Mouse (Mus musculus): ENCODE data around the gene Nsun5. TPM values are rescaled to one million over a fixed set of nuclear protein-coding genes. Genes with fewer than 3 reads are reported as not detected.
"Not testable (repeated sequence)": the region's sequence is repeated elsewhere in the genome, so short reads cannot be mapped to it uniquely, and the experiment has no call there.

Gene Nsun5
- polyA plus RNA-seq, 1 experiment from 2014 or later: 12.1 TPM

- no peak for ATAC-seq (ENCODE audit: low read depth)
- Histone ChIP-seq H3K4me1 (ENCODE audit: control insufficient read depth, low read depth, low read length) (no peaks in the 10 kb centered on the region), H3K9ac (ENCODE audit: low read depth, low read length) (no peak overlapping the region), H3K4me2 (ENCODE audit: low read depth, low read length) (no peak overlapping the region), H3K9me3 (replicated peaks; ENCODE audit: control insufficient read depth, low read length) (no peaks in the 10 kb centered on the region), H3K4me3 (ENCODE audit: low read depth, low read length) (no peak overlapping the region), H3K27me3 (ENCODE audit: control insufficient read depth, insufficient read depth, low read depth, low read length) (no peaks in the 10 kb centered on the region), H3K27ac (ENCODE audit: low read length) (no peak overlapping the region), H3K36me3 (ENCODE audit: control insufficient read depth, insufficient read depth) (no peaks in the 10 kb centered on the region)
- WGBS (ENCODE audit: insufficient replicate concordance): 23% methylated on average over 12 of the region's 12 CpGs
Measured at GRCm38 (mm10) chr5:135363540-135363939, 6.2 kb upstream of the Nsun5 start.

GRCm38 (mm10) chr5:135367841-135368240 lies 1.9 kb upstream of the Nsun5 start:
- 45% methylated on average over 6 of the region's 6 CpGs for WGBS (ENCODE audit: insufficient replicate concordance)
- H3K4me3 ChIP-seq (ENCODE audit: low read depth, low read length): no peak overlapping the region
- ATAC-seq (ENCODE audit: low read depth): no peak

GRCm38 (mm10) chr5:135368312-135368711 lies 1.4 kb upstream of the Nsun5 start:
- Histone ChIP-seq H3K27me3 (ENCODE audit: control insufficient read depth, insufficient read depth, low read depth, low read length) (no peaks in the 10 kb centered on the region), H3K9ac (ENCODE audit: low read depth, low read length) (no peak overlapping the region), H3K4me3 (ENCODE audit: low read depth, low read length) (no peak overlapping the region), H3K27ac (ENCODE audit: low read length) (no peak overlapping the region), H3K4me2 (ENCODE audit: low read depth, low read length) (no peak overlapping the region), H3K9me3 (replicated peaks; ENCODE audit: control insufficient read depth, low read length) (no peaks in the 10 kb centered on the region), H3K36me3 (ENCODE audit: control insufficient read depth, insufficient read depth) (peaks cover 9% of the 10 kb centered on the region), H3K4me1 (ENCODE audit: control insufficient read depth, low read depth, low read length) (peaks cover 14% of the 10 kb centered on the region)
- no peak for ATAC-seq (ENCODE audit: low read depth)
- 79% methylated on average over 6 of the region's 6 CpGs for whole genome bisulfite sequencing (ENCODE audit: insufficient replicate concordance)

More at GRCm38 (mm10) chr5:135367841-135368240, 1.9 kb upstream of the Nsun5 start:
- no peaks in the 10 kb centered on the region for H3K9me3 ChIP-seq (replicated peaks; ENCODE audit: control insufficient read depth, low read length)
- H3K9ac ChIP-seq (ENCODE audit: low read depth, low read length): no peak overlapping the region
- peaks cover 14% of the 10 kb centered on the region for H3K4me1 ChIP-seq (ENCODE audit: control insufficient read depth, low read depth, low read length)
- no peak overlapping the region for H3K27ac ChIP-seq (ENCODE audit: low read length)
- no peaks in the 10 kb centered on the region for H3K27me3 ChIP-seq (ENCODE audit: control insufficient read depth, insufficient read depth, low read depth, low read length)
- H3K36me3 ChIP-seq (ENCODE audit: control insufficient read depth, insufficient read depth): peaks cover 7% of the 10 kb centered on the region
- no peak overlapping the region for H3K4me2 ChIP-seq (ENCODE audit: low read depth, low read length)

GRCm38 (mm10) chr5:135369196-135369595 lies 557 bp upstream of the Nsun5 start:
- peaks cover 14% of the 10 kb centered on the region for H3K4me1 ChIP-seq (ENCODE audit: control insufficient read depth, low read depth, low read length)
- not testable (repeated sequence) for H3K9me3 ChIP-seq (replicated peaks; ENCODE audit: control insufficient read depth, low read length); H3K27me3 ChIP-seq (ENCODE audit: control insufficient read depth, insufficient read depth, low read depth, low read length); ATAC-seq (ENCODE audit: low read depth)
- peak overlapping the region; percentile 93 for H3K4me2 ChIP-seq (ENCODE audit: low read depth, low read length)
- peak overlapping the region; percentile 91 for H3K9ac ChIP-seq (ENCODE audit: low read depth, low read length)
- WGBS (ENCODE audit: insufficient replicate concordance): 55% methylated on average over 9 of the region's 9 CpGs
- H3K27ac ChIP-seq (ENCODE audit: low read length): peak overlapping the region; percentile 84
- peaks cover 15% of the 10 kb centered on the region for H3K36me3 ChIP-seq (ENCODE audit: control insufficient read depth, insufficient read depth)
- H3K4me3 ChIP-seq (ENCODE audit: low read depth, low read length): peak overlapping the region; percentile 90

GRCm38 (mm10) chr5:135371195-135371594 lies 1.4 kb downstream of the Nsun5 start:
- Histone ChIP-seq H3K36me3 (ENCODE audit: control insufficient read depth, insufficient read depth) (peaks cover 27% of the 10 kb centered on the region), H3K27ac (ENCODE audit: low read length) (no peak overlapping the region), H3K27me3 (ENCODE audit: control insufficient read depth, insufficient read depth, low read depth, low read length) (no peaks in the 10 kb centered on the region), H3K9me3 (replicated peaks; ENCODE audit: control insufficient read depth, low read length) (no peaks in the 10 kb centered on the region), H3K9ac (ENCODE audit: low read depth, low read length) (no peak overlapping the region), H3K4me2 (ENCODE audit: low read depth, low read length) (no peak overlapping the region), H3K4me1 (ENCODE audit: control insufficient read depth, low read depth, low read length) (peaks cover 14% of the 10 kb centered on the region), H3K4me3 (ENCODE audit: low read depth, low read length) (no peak overlapping the region)
- WGBS (ENCODE audit: insufficient replicate concordance): 86% methylated on average over 13 of the region's 13 CpGs
- no peak for ATAC-seq (ENCODE audit: low read depth)

GRCm38 (mm10) chr5:135373601-135374000 lies 3.8 kb downstream of the Nsun5 start:
- no peak for ATAC-seq (ENCODE audit: low read depth)
- no peak overlapping the region for H3K27ac ChIP-seq (ENCODE audit: low read length)
- H3K9me3 ChIP-seq (replicated peaks; ENCODE audit: control insufficient read depth, low read length): no peaks in the 10 kb centered on the region
- H3K36me3 ChIP-seq (ENCODE audit: control insufficient read depth, insufficient read depth): peaks cover 41% of the 10 kb centered on the region
- H3K4me2 ChIP-seq (ENCODE audit: low read depth, low read length): no peak overlapping the region
- peaks cover 14% of the 10 kb centered on the region for H3K4me1 ChIP-seq (ENCODE audit: control insufficient read depth, low read depth, low read length)
- H3K27me3 ChIP-seq (ENCODE audit: control insufficient read depth, insufficient read depth, low read depth, low read length): no peaks in the 10 kb centered on the region
- no peak overlapping the region for H3K4me3 ChIP-seq (ENCODE audit: low read depth, low read length)
- 81% methylated on average over 5 of the region's 5 CpGs for WGBS (ENCODE audit: insufficient replicate concordance)
- no peak overlapping the region for H3K9ac ChIP-seq (ENCODE audit: low read depth, low read length)

- H3K27me3 ChIP-seq (ENCODE audit: control insufficient read depth, insufficient read depth, low read depth, low read length): no peaks in the 10 kb centered on the region
- no peak overlapping the region for H3K4me3 ChIP-seq (ENCODE audit: low read depth, low read length)
- H3K27ac ChIP-seq (ENCODE audit: low read length): no peak overlapping the region
- peaks cover 50% of the 10 kb centered on the region for H3K36me3 ChIP-seq (ENCODE audit: control insufficient read depth, insufficient read depth)
- H3K9ac ChIP-seq (ENCODE audit: low read depth, low read length): no peak overlapping the region
- ATAC-seq (ENCODE audit: low read depth): no peak
- peaks cover 8% of the 10 kb centered on the region for H3K4me1 ChIP-seq (ENCODE audit: control insufficient read depth, low read depth, low read length)
- 70% methylated on average over 8 of the region's 8 CpGs for WGBS (ENCODE audit: insufficient replicate concordance)
- no peak overlapping the region for H3K4me2 ChIP-seq (ENCODE audit: low read depth, low read length)
- no peaks in the 10 kb centered on the region for H3K9me3 ChIP-seq (replicated peaks; ENCODE audit: control insufficient read depth, low read length)
Measured at GRCm38 (mm10) chr5:135375167-135375566, 5.4 kb downstream of the Nsun5 start.

GRCm38 (mm10) chr5:135376341-135376740 lies 6.6 kb downstream of the Nsun5 start:
- Histone ChIP-seq H3K4me1 (ENCODE audit: control insufficient read depth, low read depth, low read length) (no peaks in the 10 kb centered on the region), H3K4me2 (ENCODE audit: low read depth, low read length) (no peak overlapping the region), H3K4me3 (ENCODE audit: low read depth, low read length) (no peak overlapping the region), H3K36me3 (ENCODE audit: control insufficient read depth, insufficient read depth) (peaks cover 62% of the 10 kb centered on the region), H3K27me3 (ENCODE audit: control insufficient read depth, insufficient read depth, low read depth, low read length) (no peaks in the 10 kb centered on the region), H3K9ac (ENCODE audit: low read depth, low read length) (no peak overlapping the region), H3K27ac (ENCODE audit: low read length) (no peak overlapping the region), H3K9me3 (replicated peaks; ENCODE audit: control insufficient read depth, low read length) (no peaks in the 10 kb centered on the region)
- no peak for ATAC-seq (ENCODE audit: low read depth)
- 47% methylated on average over 2 of the region's 2 CpGs for WGBS (ENCODE audit: insufficient replicate concordance)

GRCm38 (mm10) chr5:135380681-135381080 lies 10.9 kb downstream of the Nsun5 start:
- Histone ChIP-seq H3K4me3 (ENCODE audit: low read depth, low read length) (no peak overlapping the region), H3K36me3 (ENCODE audit: control insufficient read depth, insufficient read depth) (peaks cover 80% of the 10 kb centered on the region)
- 82% methylated on average over 4 of the region's 4 CpGs for WGBS (ENCODE audit: insufficient replicate concordance)

More at GRCm38 (mm10) chr5:135380681-135381080, 10.9 kb downstream of the Nsun5 start:
- Histone ChIP-seq H3K27ac (ENCODE audit: low read length) (no peak overlapping the region), H3K27me3 (ENCODE audit: control insufficient read depth, insufficient read depth, low read depth, low read length) (no peaks in the 10 kb centered on the region), H3K4me2 (ENCODE audit: low read depth, low read length) (no peak overlapping the region), H3K9me3 (replicated peaks; ENCODE audit: control insufficient read depth, low read length) (no peaks in the 10 kb centered on the region), H3K9ac (ENCODE audit: low read depth, low read length) (no peak overlapping the region), H3K4me1 (ENCODE audit: control insufficient read depth, low read depth, low read length) (no peaks in the 10 kb centered on the region)
- ATAC-seq (ENCODE audit: low read depth): no peak
